In genomic region chr17:15680661-15681060, GRCm38 (mm10) we compare ENCODE assay signal across 22 mouse cellular contexts.
"Had no signal": no experiment of that assay in that cellular context is flagged by ENCODE, and none has a peak within 500 bp of the region (broad histone marks: within the 10 kb centered on the region; RNA-seq: fewer than 3 reads in every experiment).

No protein-coding gene starts in this region.

- H3K27ac ChIP-seq: lung, embryonic 15.5 days; macrophage; midbrain, embryonic 13.5 days; midbrain, embryonic 15.5 days; neural tube, embryonic 13.5 days; neural tube, embryonic 15.5 days had no signal

- H3K9ac ChIP-seq: liver, postnatal 0 days; lung, embryonic 15.5 days; midbrain, embryonic 13.5 days; midbrain, embryonic 15.5 days; neural tube, embryonic 13.5 days; neural tube, embryonic 15.5 days had no signal

- H3K36me3 ChIP-seq: lung, embryonic 15.5 days; midbrain, embryonic 13.5 days; midbrain, embryonic 15.5 days; neural tube, embryonic 13.5 days; neural tube, embryonic 15.5 days had no signal

- DNase-seq: liver, postnatal 0 days; lung, adult 2 months; lung, postnatal 14 days; lung, postnatal 36 days; retina, postnatal 1 day; right cerebral cortex, adult 18-20 months; right cerebral cortex, postnatal 25 days; right cerebral cortex, postnatal 4 days; spleen, adult 18-20 months; thymus, adult 2 months; thymus, postnatal 25 days; thymus, postnatal 4 days had no signal

- H3K4me2 ChIP-seq: lung, embryonic 15.5 days; midbrain, embryonic 11.5 days; midbrain, embryonic 13.5 days; midbrain, embryonic 15.5 days; neural tube, embryonic 13.5 days; neural tube, embryonic 15.5 days had no signal

- ATAC-seq: liver, postnatal 0 days; lung, postnatal 0 days; midbrain, embryonic 13.5 days; midbrain, embryonic 15.5 days had no signal

- H3K27me3 ChIP-seq: lung, embryonic 15.5 days; midbrain, embryonic 13.5 days; midbrain, embryonic 15.5 days; neural tube, embryonic 13.5 days; neural tube, embryonic 15.5 days had no signal

- H3K9me3 ChIP-seq: lung, embryonic 15.5 days; megakaryocyte, embryonic 14.5 days; midbrain, embryonic 13.5 days; midbrain, embryonic 15.5 days; neural tube, embryonic 13.5 days; neural tube, embryonic 15.5 days had no signal

- H3K4me3 ChIP-seq: lung, embryonic 15.5 days; megakaryocyte, embryonic 14.5 days; midbrain, embryonic 13.5 days; midbrain, embryonic 15.5 days; myocyte; neural tube, embryonic 13.5 days; neural tube, embryonic 15.5 days had no signal

- H3K4me1 ChIP-seq: lung, embryonic 15.5 days; midbrain, embryonic 15.5 days; neural tube, embryonic 13.5 days; neural tube, embryonic 15.5 days had no signal
